Mouse (Mus musculus): Measurements from ENCODE around the gene Jmjd1c.

GRCm38 (mm10) chr10:67126859-67127758 lies 31.2 kb downstream of the Jmjd1c start:
- TF ChIP-seq CTCF (IDR thresholded peaks at IDR 0.05; ENCODE audit: extremely low read depth, insufficient read depth, low read length), result no peak
- no peak for TF ChIP-seq POLR2A (IDR thresholded peaks at IDR 0.05; ENCODE audit: extremely low read depth, insufficient read depth, low read length)
